Mouse (Mus musculus) embryonic fibroblast, embryonic 13.5 days (primary cell): ENCODE measurements at regions not wholly inside any gene's neighbourhood (a gene's known extent, or its start where the extent isn't known, plus 50 kb on each side); places are given as distances from the start of the nearest gene placed in this dataset.
A peak's percentile ranks its signal among the peaks of the same experiment; 100 is the strongest.

Experiments
- CTCF ChIP-seq: IDR thresholded peaks from 2 replicates; pipeline ENCODE4 v1.5.1; 2011; ENCODE audit warnings: mild to moderate bottlenecking, control low read depth, low read length, moderate library complexity, borderline replicate concordance; ENCODE audit not compliant: insufficient read depth
- POLR2A ChIP-seq: IDR thresholded peaks from 2 replicates; pipeline ENCODE4 v1.6.1; 2011; ENCODE audit warnings: low read depth, mild to moderate bottlenecking, control low read depth, low read length, moderate library complexity

GRCm38 (mm10) chr13:34408007-34408668 is 63.2 kb upstream of the Slc22a23 start:
- TF ChIP-seq POLR2A = no peak
- TF ChIP-seq CTCF = 0 out of 2 replicates have a peak, but pooled peaks have one; percentile 6
